Mouse (Mus musculus) MEL (cell line): ENCODE results near the gene Samd4. TPM values are rescaled to one million over a fixed set of nuclear protein-coding genes. Genes with fewer than 3 reads are reported as not detected.

Experiments
- DNase-seq: peaks from one replicate; pipeline ENCODE4 v3.0.0; 2011; ENCODE audit warnings: low read depth, low spot score
- H3K27ac ChIP-seq: 2 replicates; pipeline ENCODE4 v1.5.1; 2012; ENCODE audit warnings: low read depth, mild to moderate bottlenecking, control low read depth, low read length, moderate library complexity; ENCODE audit not compliant: control insufficient read depth
- H3K27me3 ChIP-seq, 2 experiments: fragments of 150-350 bp in 1 of 2; sonication (generic) in 1 of 2; 2 replicates each; pipeline ENCODE4 v1.6.1; 2012; ENCODE audit warnings: low read length in 2 of 2, mild to moderate bottlenecking in 2 of 2, improper control_type of control experiment in 1 of 2, moderate library complexity in 1 of 2; ENCODE audit not compliant: insufficient read depth in 2 of 2, control insufficient read depth in 1 of 2
- H3K36me3 ChIP-seq, 2 experiments: 2 replicates each; pipeline ENCODE4 v1.6.1; 2012 to 2014; ENCODE audit warnings: low read length in 2 of 2, improper control_type of control experiment in 1 of 2, inconsistent platforms in 1 of 2, mild to moderate bottlenecking in 1 of 2; ENCODE audit not compliant: insufficient read depth in 2 of 2, control insufficient read depth in 1 of 2
- H3K4me1 ChIP-seq, 2 experiments: fragments of 150-350 bp in 1 of 2; sonication (generic) in 1 of 2; 2 replicates each; pipeline ENCODE4 v1.6.1; 2012; ENCODE audit warnings: low read length in 2 of 2, improper control_type of control experiment in 1 of 2, mild to moderate bottlenecking in 1 of 2; ENCODE audit not compliant: insufficient read depth in 2 of 2, control insufficient read depth in 1 of 2
- H3K4me3 ChIP-seq, 2 experiments: fragments of 150-350 bp in 1 of 2; sonication (generic) in 1 of 2; 2 replicates each; pipeline ENCODE4 v1.5.1; 2012; ENCODE audit warnings: low read depth in 2 of 2, low read length in 2 of 2, mild to moderate bottlenecking in 2 of 2, moderate library complexity in 2 of 2, control low read depth in 1 of 2, improper control_type of control experiment in 1 of 2; ENCODE audit not compliant: control insufficient read depth in 1 of 2, insufficient read depth in 1 of 2
- H3K79me2 ChIP-seq: 2 replicates; pipeline ENCODE4 v1.6.1; 2012; ENCODE audit warnings: mild to moderate bottlenecking, low read length, moderate library complexity; ENCODE audit not compliant: control insufficient read depth, poor library complexity, insufficient read depth
- H3K9ac ChIP-seq: 2 replicates; pipeline ENCODE4 v1.6.1; 2012; ENCODE audit warnings: low read depth, mild to moderate bottlenecking, control low read depth, low read length, moderate library complexity; ENCODE audit not compliant: control insufficient read depth, poor library complexity, severe bottlenecking
- H3K9me3 ChIP-seq: fragments of 150-350 bp; sonication (generic); replicated peaks from 2 replicates; pipeline ENCODE4 v1.6.1; 2012; ENCODE audit warnings: mild to moderate bottlenecking, low read length, improper control_type of control experiment, moderate library complexity; ENCODE audit not compliant: insufficient read depth
- BHLHE40 ChIP-seq: IDR thresholded peaks from 2 replicates; pipeline ENCODE4 v1.6.1; 2012; ENCODE audit warnings: low read depth, mild to moderate bottlenecking, inconsistent platforms, low read length, improper control_type of control experiment, borderline replicate concordance
- CHD2 ChIP-seq: IDR thresholded peaks from 2 replicates; pipeline ENCODE4 v1.6.1; 2011; ENCODE audit warnings: low read length, improper control_type of control experiment
- E2F4 ChIP-seq: IDR thresholded peaks from 2 replicates; pipeline ENCODE4 v1.6.1; 2011; ENCODE audit warnings: low read depth, low read length, improper control_type of control experiment, borderline replicate concordance
- ELF1 ChIP-seq: IDR thresholded peaks from 2 replicates; pipeline ENCODE4 v1.6.1; 2014; ENCODE audit warnings: low read depth, mild to moderate bottlenecking, inconsistent platforms, low read length, improper control_type of control experiment, moderate library complexity
- GABPA ChIP-seq: IDR thresholded peaks from 2 replicates; pipeline ENCODE4 v1.6.1; 2012; ENCODE audit warnings: low read depth, mild to moderate bottlenecking, inconsistent platforms, low read length, improper control_type of control experiment, moderate library complexity
- JUND ChIP-seq: IDR thresholded peaks from 2 replicates; pipeline ENCODE4 v1.6.1; 2011; ENCODE audit warnings: low read depth, mild to moderate bottlenecking, improper control_type of control experiment, low read length
- MAZ ChIP-seq: IDR thresholded peaks from 2 replicates; pipeline ENCODE4 v1.6.1; 2012; ENCODE audit warnings: low read depth, mild to moderate bottlenecking, inconsistent platforms, low read length, improper control_type of control experiment
- MXI1 ChIP-seq: IDR thresholded peaks from 2 replicates; pipeline ENCODE4 v1.6.1; 2011; ENCODE audit warnings: mild to moderate bottlenecking, low read depth, low read length, improper control_type of control experiment
- MYB ChIP-seq: IDR thresholded peaks from 2 replicates; pipeline ENCODE4 v1.6.1; 2011; ENCODE audit warnings: mild to moderate bottlenecking, low read depth, low read length, improper control_type of control experiment
- NELFE ChIP-seq: IDR thresholded peaks from 2 replicates; pipeline ENCODE4 v1.6.1; 2011; ENCODE audit warnings: low read depth, low read length, improper control_type of control experiment
- POLR2AphosphoS2 ChIP-seq: IDR thresholded peaks from 2 replicates; pipeline ENCODE4 v1.6.1; 2011; ENCODE audit warnings: low read length, improper control_type of control experiment
- POLR2AphosphoS5 ChIP-seq: IDR thresholded peaks from 2 replicates; pipeline ENCODE4 v1.6.1; 2012; ENCODE audit warnings: low read depth, borderline replicate concordance, mild to moderate bottlenecking, inconsistent platforms, low read length, moderate library complexity, mixed read lengths
- RCOR1 ChIP-seq: IDR thresholded peaks from 2 replicates; pipeline ENCODE4 v1.6.1; 2012; ENCODE audit warnings: low read depth, mild to moderate bottlenecking, inconsistent platforms, low read length, improper control_type of control experiment
- TAL1 ChIP-seq: IDR thresholded peaks from 2 replicates; pipeline ENCODE4 v1.6.1; 2012; ENCODE audit warnings: mild to moderate bottlenecking, inconsistent platforms, low read length, moderate library complexity, mixed read lengths
- TCF12 ChIP-seq: IDR thresholded peaks from 2 replicates; pipeline ENCODE4 v1.6.1; 2014; ENCODE audit warnings: low read depth, mild to moderate bottlenecking, inconsistent platforms, low read length, improper control_type of control experiment, moderate library complexity
- UBTF ChIP-seq: IDR thresholded peaks from 2 replicates; pipeline ENCODE4 v1.6.1; 2012; ENCODE audit warnings: low read depth, mild to moderate bottlenecking, inconsistent platforms, low read length, improper control_type of control experiment, moderate library complexity, borderline replicate concordance; ENCODE audit not compliant: insufficient read depth
- USF2 ChIP-seq, 2 experiments: IDR thresholded peaks; 2 replicates each; pipeline ENCODE4 v1.6.1; 2011 to 2012; ENCODE audit warnings: improper control_type of control experiment in 2 of 2, low read length in 2 of 2, borderline replicate concordance in 1 of 2, inconsistent platforms in 1 of 2, low read depth in 1 of 2, mild to moderate bottlenecking in 1 of 2; ENCODE audit not compliant: insufficient read depth in 1 of 2
- ZKSCAN1 ChIP-seq: IDR thresholded peaks from 2 replicates; pipeline ENCODE4 v1.6.1; 2012; ENCODE audit warnings: low read depth, mild to moderate bottlenecking, inconsistent platforms, low read length, improper control_type of control experiment, moderate library complexity
- polyA plus RNA-seq, 2 experiments: library from polyadenylated mRNA; stranded (reverse) in 1 of 2; unstranded in 1 of 2; fragments of >175 nt in 1 of 2; fragments of >200 nt in 1 of 2; gene quantifications; 2 replicates each; pipeline versions ENCODE4 v1.2.1 to v1.2.4; 2012; ENCODE audit warnings: low replicate concordance in 2 of 2, low read depth in 1 of 2; ENCODE audit not compliant: insufficient read length in 2 of 2, insufficient read depth in 1 of 2, missing spikeins in 1 of 2
- total RNA-seq: library from RNA; depleted of rRNA; stranded (reverse); fragments of 300-350 nt; gene quantifications from 2 replicates; pipeline ENCODE4 v1.2.3, GENCODE M21; 2012

Gene Samd4
- total and polyA plus RNA-seq, 3 experiments: 0.04 to 0.08 TPM; not detected in 1

DNA sequence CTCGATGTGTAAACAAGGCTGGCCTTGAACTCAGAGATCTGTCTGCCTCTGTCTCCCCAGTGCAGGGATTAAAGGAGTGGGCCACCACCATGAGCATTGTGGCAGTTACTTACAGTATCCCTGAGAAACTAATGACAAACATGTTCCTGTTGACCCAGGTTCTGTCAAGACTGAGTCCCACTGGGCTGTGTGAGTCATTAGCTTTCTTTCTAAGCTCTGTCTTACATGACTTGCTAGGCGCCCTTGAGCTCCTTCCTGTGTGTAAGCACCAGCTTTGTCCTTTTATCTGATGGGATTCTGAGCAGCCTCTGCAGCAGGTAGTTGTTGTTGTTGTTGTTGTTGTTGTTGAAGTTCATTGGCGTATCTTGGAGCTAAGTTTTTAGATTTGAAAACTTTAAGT, 61.8 kb downstream of the Samd4 start:
- H3K27ac ChIP-seq: no peak overlapping the region
- TF ChIP-seq ZKSCAN1: no peak
- no peak for TF ChIP-seq MAZ
- TF ChIP-seq USF2 (IDR thresholded peaks at IDR 0.05; ENCODE audit: borderline replicate concordance in 1 of 2, insufficient read depth in 1 of 2, low read depth in 1 of 2, low read length in 2 of 2): no peak
- TF ChIP-seq ELF1: no peak
- no peak for TF ChIP-seq POLR2AphosphoS2
- no peak for TF ChIP-seq RCOR1
- TF ChIP-seq GABPA: no peak
- TF ChIP-seq TCF12: no peak
- no peak for TF ChIP-seq UBTF
- TF ChIP-seq TAL1: no peak
- no peaks in the 10 kb centered on the region for H3K9me3 ChIP-seq
- 0 out of 4 replicates have a peak, but pooled peaks cover 0 to 3% of the 10 kb centered on the region in 2 experiments for H3K27me3 ChIP-seq
- no peaks in the 10 kb centered on the region for H3K79me2 ChIP-seq
- no peaks in the 10 kb centered on the region for H3K4me1 ChIP-seq
- no peak overlapping the region for H3K9ac ChIP-seq
- no peak for DNase-seq
- no peak overlapping the region for H3K4me3 ChIP-seq
- no peaks in the 10 kb centered on the region for H3K36me3 ChIP-seq

DNA sequence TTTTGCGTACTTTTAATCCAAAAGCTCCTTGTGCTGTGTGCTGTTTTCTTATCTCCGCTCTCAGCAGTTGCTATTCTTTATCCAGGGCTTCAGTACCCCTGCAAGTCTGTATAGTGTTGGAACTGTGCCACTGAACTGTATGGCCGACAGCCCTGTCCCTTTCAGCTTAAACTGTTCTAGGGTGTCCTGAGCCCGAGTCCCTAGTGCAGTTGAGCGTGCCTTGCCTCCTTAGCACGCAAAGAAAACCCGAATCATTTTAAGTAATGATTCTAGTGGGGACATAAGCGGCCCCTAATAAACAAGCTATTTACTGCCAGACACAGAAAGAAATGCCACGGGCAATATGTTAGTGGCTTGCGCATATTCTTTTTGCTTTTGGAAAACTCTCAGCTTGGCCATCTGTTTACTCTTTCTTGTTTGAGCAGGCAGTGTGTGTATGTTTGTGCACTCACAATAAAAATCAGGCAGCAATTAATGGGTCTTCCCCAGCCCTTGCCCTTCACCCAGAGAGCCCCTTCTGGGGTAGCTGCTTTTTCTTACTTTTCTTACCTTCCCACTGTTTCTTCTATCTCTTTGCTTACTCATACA, 63.3 kb downstream of the Samd4 start:
- no peak for DNase-seq
- no peak overlapping the region for H3K4me3 ChIP-seq
- 0 out of 4 replicates have a peak, but pooled peaks cover 0 to 3% of the 10 kb centered on the region in 2 experiments for H3K27me3 ChIP-seq
- no peak overlapping the region for H3K9ac ChIP-seq
- no peaks in the 10 kb centered on the region for H3K4me1 ChIP-seq
- H3K36me3 ChIP-seq: no peaks in the 10 kb centered on the region
- TF ChIP-seq GABPA (no peak), E2F4 (no peak), ZKSCAN1 (no peak), JUND (no peak), TAL1 (no peak), CHD2 (no peak), NELFE (no peak), POLR2AphosphoS2 (no peak), MYB (no peak), USF2 (IDR thresholded peaks at IDR 0.05; ENCODE audit: borderline replicate concordance in 1 of 2, insufficient read depth in 1 of 2, low read depth in 1 of 2, low read length in 2 of 2) (no peak), ELF1 (no peak), POLR2AphosphoS5 (no peak), BHLHE40 (no peak), MXI1 (no peak)
- no peak overlapping the region for H3K27ac ChIP-seq
- H3K9me3 ChIP-seq: no peaks in the 10 kb centered on the region
- H3K79me2 ChIP-seq: no peaks in the 10 kb centered on the region
